Mouse (Mus musculus): ENCODE data around the gene Mettl11b. TPM values are rescaled to one million over a fixed set of nuclear protein-coding genes. Genes with fewer than 3 reads are reported as not detected.

Gene Mettl11b
- total RNA-seq, 2 experiments from 2014 or later: 3.9 to 5.3 TPM

GRCm38 (mm10) chr1:163656432-163656831, 68.6 kb downstream of the Mettl11b start:
- no peak for DNase-seq (ENCODE audit: low spot score in 2 of 2)

Other genes starting within 250 kb of the Mettl11b start
- 100 to 1,000 TPM; 171 to 173 TPM for gene Kifap3, start 54.4 kb upstream of the Mettl11b start, total RNA-seq (2021)
- gene Scyl3, start 203.9 kb upstream of the Mettl11b start, total RNA-seq (2021): 10 to 100 TPM; 19.7 to 19.8 TPM